Mouse (Mus musculus) kidney, adult 2 months (tissue): ENCODE measurements around the gene Vmn2r19.

ENCODE experiments used
- CTCF ChIP-seq: fragments of 200-500 bp; conservative IDR thresholded peaks from 2 replicates; pipeline ENCODE4 v1.5.1; 2011; ENCODE audit warnings: low read depth, mild to moderate bottlenecking, control low read depth, low read length, moderate library complexity, mixed read lengths; ENCODE audit not compliant: insufficient read depth, insufficient read length
- POLR2A ChIP-seq: fragments of 200-500 bp; IDR thresholded peaks from one replicate; pipeline ENCODE4 v1.6.1; 2011; ENCODE audit warnings: low read depth, low read length, control low read depth

GRCm38 (mm10) chr6:123264194-123264593, 43.9 kb upstream of the Vmn2r19 start:
- no peak for TF ChIP-seq CTCF
- TF ChIP-seq POLR2A: no peak
